Mouse (Mus musculus) intestine, postnatal 0 days (tissue): ENCODE measurements around the gene Hs2st1. TPM values are rescaled to one million over a fixed set of nuclear protein-coding genes. Genes with fewer than 3 reads are reported as not detected.
A peak's percentile ranks its signal among the peaks of the same experiment; 100 is the strongest.

Experiments
- ATAC-seq: fragments of 200-750 bp; cut with Nextera tagmentation; 2 replicates; pipeline ENCODE4 v1.8.0; 2017; ENCODE audit warnings: mild to moderate bottlenecking, moderate TSS enrichment, moderate library complexity
- H3K27ac ChIP-seq: fragments of 300-500 bp; sonication (generic); 2 replicates; pipeline ENCODE4 v1.5.1; 2014; ENCODE audit warnings: mild to moderate bottlenecking, low read depth, low read length, moderate library complexity
- H3K27me3 ChIP-seq: fragments of 300-500 bp; sonication (generic); replicated peaks from 2 replicates; pipeline ENCODE4 v1.6.1; 2014; ENCODE audit warnings: low read length, mixed read lengths; ENCODE audit not compliant: control insufficient read depth, insufficient read depth
- H3K36me3 ChIP-seq: fragments of 300-500 bp; sonication (generic); 2 replicates; pipeline ENCODE4 v1.6.1; 2014; ENCODE audit warnings: mild to moderate bottlenecking, moderate library complexity; ENCODE audit not compliant: control insufficient read depth, insufficient read depth
- H3K4me1 ChIP-seq: fragments of 300-500 bp; sonication (generic); replicated peaks from 2 replicates; pipeline ENCODE4 v1.6.1; 2014; ENCODE audit warnings: antibody characterized with exemption, low read length, mixed read lengths; ENCODE audit not compliant: control insufficient read depth, insufficient read depth
- H3K4me2 ChIP-seq: fragments of 300-500 bp; sonication (generic); replicated peaks from 2 replicates; pipeline ENCODE4 v1.6.1; 2014; ENCODE audit warnings: low read depth, mild to moderate bottlenecking, moderate library complexity
- H3K4me3 ChIP-seq: fragments of 300-500 bp; sonication (generic); 2 replicates; pipeline ENCODE4 v1.5.1; 2014; ENCODE audit warnings: low read depth, low read length
- H3K9ac ChIP-seq: fragments of 300-500 bp; sonication (generic); 2 replicates; pipeline ENCODE4 v1.6.1; 2014; ENCODE audit warnings: mild to moderate bottlenecking, low read depth, low read length
- H3K9me3 ChIP-seq: fragments of 300-500 bp; sonication (generic); 2 replicates; pipeline ENCODE4 v1.6.1; 2016; ENCODE audit warnings: mixed run types; ENCODE audit not compliant: control insufficient read depth
- CTCF ChIP-seq: sonication (generic); IDR thresholded peaks from 2 replicates; pipeline ENCODE4 v1.5.1; 2016; ENCODE audit warnings: low read depth, mild to moderate bottlenecking, control low read depth, antibody characterized with exemption, moderate library complexity
- WGBS: fragments of 180-500 bp; shearing (Covaris S2); extraction: QIAGEN DNeasy Blood & Tissue Kit; methylation state at CpG from one replicate; pipeline ENCODE4 v1.1.7; 2014; 5-methylcytosine and 5-hydroxymethylcytosine counted together
- polyA plus RNA-seq: library from polyadenylated mRNA; unstranded; fragments of >200 nt; fragmentation: Nextera tagmentation; extraction: Ambion mirVana; gene quantifications from 2 replicates; pipeline ENCODE4 v1.2.1, GENCODE M21; 2015

Hs2st1 gene
- polyA plus RNA-seq, 1 experiment from 2014 or later, result 6.1 TPM

- Histone ChIP-seq H3K4me3 (no peak overlapping the region; the same call in 1 of the 2 replicates), H3K27ac (peak overlapping the region; percentile 42), H3K27me3 (no peaks in the 10 kb centered on the region), H3K4me1 (no peaks in the 10 kb centered on the region), H3K36me3 (peaks cover 12% of the 10 kb centered on the region), H3K9ac (no peak overlapping the region), H3K4me2 (peak overlapping the region; percentile 40), H3K9me3 (no peaks in the 10 kb centered on the region)
- TF ChIP-seq CTCF, result no peak
- ATAC-seq, result no peak
- 30% methylated on average over 8 of the region's 8 CpGs for WGBS
These were observed 110.7 kb downstream of the Hs2st1 start for GRCm38 (mm10) chr3:144459285-144459697.

- peak; percentile 68 for ATAC-seq
- Histone ChIP-seq H3K9ac (no peak overlapping the region), H3K36me3 (no peaks in the 10 kb centered on the region), H3K4me3 (no peak overlapping the region), H3K9me3 (no peaks in the 10 kb centered on the region), H3K4me2 (no peak overlapping the region), H3K27me3 (no peaks in the 10 kb centered on the region), H3K27ac (no peak overlapping the region), H3K4me1 (no peaks in the 10 kb centered on the region)
- peak; percentile 98 for TF ChIP-seq CTCF
- 58% methylated on average over 19 of the region's 19 CpGs for WGBS
These were observed 116.1 kb downstream of the Hs2st1 start for GRCm38 (mm10) chr3:144453701-144454430.

GRCm38 (mm10) chr3:144448977-144449376 is 121.0 kb downstream of the Hs2st1 start:
- 95% methylated on average over 6 of the region's 6 CpGs for WGBS
- Histone ChIP-seq H3K4me2 (no peak overlapping the region), H3K36me3 (no peaks in the 10 kb centered on the region; the same call in 1 of the 2 replicates), H3K9ac (no peak overlapping the region), H3K27me3 (no peaks in the 10 kb centered on the region), H3K9me3 (no peaks in the 10 kb centered on the region), H3K4me3 (no peak overlapping the region), H3K4me1 (0 out of 2 replicates have a peak, but pooled peaks cover 3% of the 10 kb centered on the region), H3K27ac (no peak overlapping the region)
- no peak for ATAC-seq
- no peak for TF ChIP-seq CTCF

DNA sequence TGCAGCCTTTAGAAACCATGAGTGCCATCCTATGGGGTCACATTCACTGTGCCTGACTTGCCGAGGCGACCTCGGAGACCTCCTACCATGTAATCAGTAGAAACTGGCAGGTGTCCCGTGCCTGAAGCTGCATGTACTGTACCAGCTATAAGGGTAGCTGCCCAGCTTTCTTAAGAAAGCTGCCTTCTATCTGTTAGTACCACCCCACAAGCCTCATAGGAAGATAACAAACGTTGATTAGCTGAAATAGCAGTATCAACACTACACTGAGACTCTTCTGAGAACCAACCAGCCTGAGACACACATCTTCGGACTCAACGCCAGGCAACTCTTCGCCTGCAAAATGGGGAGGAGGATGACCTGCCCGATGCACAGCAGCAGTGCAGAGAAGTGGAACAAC is 122.1 kb downstream of the Hs2st1 start:
- no peak overlapping the region for H3K4me3 ChIP-seq
- 90% methylated on average over 9 of the region's 9 CpGs for WGBS
- H3K9me3 ChIP-seq, result no peaks in the 10 kb centered on the region
- ATAC-seq, result no peak
- H3K36me3 ChIP-seq, result no peaks in the 10 kb centered on the region; the same call in 1 of the 2 replicates
- H3K9ac ChIP-seq, result no peak overlapping the region
- no peak for TF ChIP-seq CTCF
- no peak overlapping the region for H3K27ac ChIP-seq
- no peak overlapping the region for H3K4me2 ChIP-seq
- 0 out of 2 replicates have a peak, but pooled peaks cover 3% of the 10 kb centered on the region for H3K4me1 ChIP-seq
- H3K27me3 ChIP-seq, result no peaks in the 10 kb centered on the region

GRCm38 (mm10) chr3:144446081-144446634 is 123.8 kb downstream of the Hs2st1 start:
- Histone ChIP-seq H3K9ac (no peak overlapping the region), H3K9me3 (no peaks in the 10 kb centered on the region), H3K4me2 (peak overlapping the region; percentile 41; the same call in 1 of the 2 replicates), H3K36me3 (no peaks in the 10 kb centered on the region; the same call in 1 of the 2 replicates), H3K27me3 (no peaks in the 10 kb centered on the region), H3K4me1 (0 out of 2 replicates have a peak, but pooled peaks cover 3% of the 10 kb centered on the region), H3K27ac (peak overlapping the region; percentile 66), H3K4me3 (no peak overlapping the region)
- TF ChIP-seq CTCF, result no peak
- ATAC-seq, result peak; percentile 85
- WGBS, result 50% methylated on average over 14 of the region's 14 CpGs

GRCm38 (mm10) chr3:144437871-144438398 is 132.0 kb downstream of the Hs2st1 start:
- H3K4me3 ChIP-seq, result no peak overlapping the region
- no peak overlapping the region for H3K4me2 ChIP-seq
- H3K9me3 ChIP-seq, result no peaks in the 10 kb centered on the region
- no peak overlapping the region for H3K27ac ChIP-seq
- WGBS, result 93% methylated on average over 14 of the region's 14 CpGs
- H3K4me1 ChIP-seq, result no peaks in the 10 kb centered on the region
- no peaks in the 10 kb centered on the region for H3K27me3 ChIP-seq
- peaks cover 8% of the 10 kb centered on the region; the same call in 1 of the 2 replicates for H3K36me3 ChIP-seq
- H3K9ac ChIP-seq, result no peak overlapping the region
- ATAC-seq, result no peak
- no peak for TF ChIP-seq CTCF
